Mouse (Mus musculus) liver, postnatal 0 days (tissue): Measurements from ENCODE around the gene Panx3. TPM values are rescaled to one million over a fixed set of nuclear protein-coding genes. Genes with fewer than 3 reads are reported as not detected.

Source experiments
- ATAC-seq: fragments of 200-750 bp; cut with Nextera tagmentation; 2 replicates; pipeline ENCODE4 v1.8.0; 2017; ENCODE audit warnings: mild to moderate bottlenecking, moderate library complexity
- DNase-seq: peaks from one replicate; pipeline ENCODE4 v3.0.0-alpha.2; 2016
- H3K27ac ChIP-seq: fragments of 300-500 bp; sonication (generic); 2 replicates; pipeline ENCODE4 v1.5.1; 2014; ENCODE audit warnings: antibody characterized with exemption, moderate library complexity, mild to moderate bottlenecking, low read depth
- H3K27me3 ChIP-seq: fragments of 300-500 bp; sonication (generic); 2 replicates; pipeline ENCODE4 v1.6.1; 2014; ENCODE audit warnings: low read length, control low read depth, mixed read lengths; ENCODE audit not compliant: insufficient read depth
- H3K36me3 ChIP-seq: fragments of 300-500 bp; sonication (generic); replicated peaks from 2 replicates; pipeline ENCODE4 v1.6.1; 2014; ENCODE audit warnings: mild to moderate bottlenecking, control low read depth, low read length, moderate library complexity, mixed read lengths; ENCODE audit not compliant: insufficient read depth
- H3K4me1 ChIP-seq: fragments of 300-500 bp; sonication (generic); 2 replicates; pipeline ENCODE4 v1.6.1; 2014; ENCODE audit warnings: antibody characterized with exemption, mild to moderate bottlenecking, control low read depth; ENCODE audit not compliant: insufficient read depth
- H3K4me2 ChIP-seq: fragments of 300-500 bp; sonication (generic); 2 replicates; pipeline ENCODE4 v1.6.1; 2014; ENCODE audit warnings: low read depth, mild to moderate bottlenecking, low read length, moderate library complexity, mixed read lengths
- H3K4me3 ChIP-seq: fragments of 300-500 bp; sonication (generic); 2 replicates; pipeline ENCODE4 v1.5.1; 2014; ENCODE audit warnings: low read depth, low read length
- H3K9ac ChIP-seq: fragments of 300-500 bp; sonication (generic); replicated peaks from 2 replicates; pipeline ENCODE4 v1.6.1; 2014; ENCODE audit warnings: mild to moderate bottlenecking, moderate library complexity
- H3K9me3 ChIP-seq: fragments of 300-500 bp; sonication (generic); 2 replicates; pipeline ENCODE4 v1.6.1; 2016; ENCODE audit warnings: mild to moderate bottlenecking, control low read depth, low read length, mixed read lengths
- CTCF ChIP-seq: sonication (generic); IDR thresholded peaks from 2 replicates; pipeline ENCODE4 v1.5.1; 2016; ENCODE audit warnings: antibody characterized with exemption, low read depth
- EP300 ChIP-seq: IDR thresholded peaks from 2 replicates; pipeline ENCODE4 v1.6.1; 2016; ENCODE audit warnings: antibody characterized with exemption, low read depth, mild to moderate bottlenecking
- WGBS: fragments of 180-500 bp; shearing (Covaris S2); extraction: QIAGEN DNeasy Blood & Tissue Kit; methylation state at CpG from one replicate; pipeline ENCODE4 v1.1.7; 2014; ENCODE audit not compliant: insufficient replicate concordance; 5-methylcytosine and 5-hydroxymethylcytosine counted together
- polyA plus RNA-seq: library from polyadenylated mRNA; unstranded; fragments of >200 nt; fragmentation: Nextera tagmentation; extraction: Ambion mirVana; gene quantifications from 2 replicates; pipeline ENCODE4 v1.2.1, GENCODE M21; 2015

Gene Panx3
- polyA plus RNA-seq, 1 experiment from 2014 or later = not detected

GRCm38 (mm10) chr9:37638721-37639120 lies 30.3 kb downstream of the Panx3 start:
- H3K9ac ChIP-seq = no peak overlapping the region
- WGBS = 74% methylated on average over 3 of the region's 3 CpGs

DNA sequence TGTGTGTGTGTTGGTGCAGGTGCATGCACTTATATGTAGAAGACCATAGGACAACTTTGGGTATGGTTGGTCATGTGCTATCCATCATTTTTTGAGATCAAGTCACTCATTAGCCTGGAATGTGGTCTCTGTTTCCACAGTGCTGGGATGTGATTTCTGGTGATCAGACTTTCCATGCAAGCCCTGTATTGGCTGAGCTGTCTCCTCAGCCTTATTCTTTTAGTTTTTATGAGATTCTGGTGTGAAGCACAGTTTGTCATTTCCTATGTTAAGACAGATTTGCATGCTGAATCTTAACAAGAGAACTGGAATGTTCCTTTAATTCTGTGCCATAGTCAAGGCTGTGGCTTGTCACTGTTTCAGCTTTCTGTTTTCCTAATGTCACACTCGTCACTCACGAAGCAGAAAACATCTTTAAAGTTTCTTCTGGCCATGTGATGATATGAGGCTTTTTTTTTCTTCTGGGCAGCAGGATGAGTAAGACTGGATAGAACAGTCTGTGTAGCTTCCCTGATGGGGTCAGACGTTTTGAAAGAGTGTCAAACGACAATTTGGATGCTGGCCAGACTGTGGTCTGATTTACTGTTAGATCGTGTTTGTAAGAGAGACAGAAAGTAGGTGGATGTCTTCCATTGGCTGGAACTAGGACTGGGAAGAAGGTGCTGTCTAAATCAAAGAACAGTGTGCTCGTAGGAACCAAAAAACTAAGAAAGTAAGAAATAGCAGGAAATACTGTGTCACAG lies 32.1 kb downstream of the Panx3 start:
- H3K9ac ChIP-seq = no peak overlapping the region
- H3K27ac ChIP-seq = no peak overlapping the region
- DNase-seq = no peak
- H3K4me2 ChIP-seq = no peak overlapping the region
- H3K4me3 ChIP-seq = no peak overlapping the region
- H3K27me3 ChIP-seq = no peaks in the 10 kb centered on the region
- no peak for ATAC-seq
- TF ChIP-seq EP300 (no peak), CTCF (no peak)
- H3K9me3 ChIP-seq = no peaks in the 10 kb centered on the region
- no peaks in the 10 kb centered on the region for H3K4me1 ChIP-seq
- H3K36me3 ChIP-seq = no peaks in the 10 kb centered on the region
- 55% methylated on average over 6 of the region's 6 CpGs for WGBS

More at GRCm38 (mm10) chr9:37638721-37639120, 30.3 kb downstream of the Panx3 start:
- DNase-seq (no peak), ATAC-seq (no peak)
- Histone ChIP-seq H3K4me3 (no peak overlapping the region), H3K4me2 (no peak overlapping the region), H3K36me3 (0 out of 2 replicates have a peak, but pooled peaks cover 2% of the 10 kb centered on the region), H3K27ac (no peak overlapping the region), H3K4me1 (no peaks in the 10 kb centered on the region), H3K27me3 (no peaks in the 10 kb centered on the region), H3K9me3 (no peaks in the 10 kb centered on the region)
- TF ChIP-seq CTCF (no peak), EP300 (no peak)

GRCm38 (mm10) chr9:37636335-37636734 lies 32.7 kb downstream of the Panx3 start:
- peak; percentile 56 for DNase-seq
- no peak overlapping the region for H3K4me3 ChIP-seq
- H3K27me3 ChIP-seq = no peaks in the 10 kb centered on the region
- H3K36me3 ChIP-seq = no peaks in the 10 kb centered on the region
- H3K9ac ChIP-seq = no peak overlapping the region
- TF ChIP-seq EP300 (no peak), CTCF (peak; percentile 80)
- H3K4me2 ChIP-seq = no peak overlapping the region
- no peak for ATAC-seq
- H3K27ac ChIP-seq = no peak overlapping the region
- H3K4me1 ChIP-seq = no peaks in the 10 kb centered on the region
- H3K9me3 ChIP-seq = no peaks in the 10 kb centered on the region
- WGBS = 17% methylated on average over 7 of the region's 7 CpGs

DNA sequence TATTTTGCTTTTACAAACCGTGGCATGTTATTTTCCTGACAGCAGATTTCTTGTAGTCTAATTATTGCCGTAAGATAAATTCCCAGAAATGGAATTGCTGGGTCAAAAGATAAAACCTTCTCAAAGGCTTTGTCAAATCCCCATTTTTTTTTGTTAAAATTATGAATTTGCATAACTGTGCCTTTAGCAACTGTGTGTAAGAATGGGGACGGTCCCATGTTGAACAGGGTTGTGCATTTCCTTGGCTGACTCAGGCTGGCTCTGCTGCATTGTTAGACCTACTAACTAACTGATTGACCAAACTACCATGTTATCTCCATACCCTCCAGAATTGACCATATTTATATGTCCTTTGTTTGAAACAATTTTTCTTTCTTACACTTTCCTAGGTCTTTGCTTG lies 34.8 kb downstream of the Panx3 start:
- 85% methylated on average over 3 of the region's 3 CpGs for WGBS
- no peak for ATAC-seq
- Histone ChIP-seq H3K4me2 (no peak overlapping the region), H3K4me3 (no peak overlapping the region), H3K9ac (no peak overlapping the region), H3K27ac (no peak overlapping the region), H3K9me3 (no peaks in the 10 kb centered on the region), H3K36me3 (no peaks in the 10 kb centered on the region), H3K4me1 (no peaks in the 10 kb centered on the region), H3K27me3 (no peaks in the 10 kb centered on the region)
- TF ChIP-seq CTCF (no peak), EP300 (no peak)
- no peak for DNase-seq

GRCm38 (mm10) chr9:37632305-37632704 lies 36.7 kb downstream of the Panx3 start:
- no peak for DNase-seq
- Histone ChIP-seq H3K4me2 (no peak overlapping the region), H3K9me3 (no peaks in the 10 kb centered on the region), H3K27ac (no peak overlapping the region), H3K4me1 (no peaks in the 10 kb centered on the region), H3K27me3 (no peaks in the 10 kb centered on the region), H3K9ac (no peak overlapping the region), H3K36me3 (no peaks in the 10 kb centered on the region), H3K4me3 (no peak overlapping the region)
- TF ChIP-seq CTCF (no peak), EP300 (no peak)
- 79% methylated on average over 2 of the region's 2 CpGs for WGBS
- ATAC-seq = no peak

DNA sequence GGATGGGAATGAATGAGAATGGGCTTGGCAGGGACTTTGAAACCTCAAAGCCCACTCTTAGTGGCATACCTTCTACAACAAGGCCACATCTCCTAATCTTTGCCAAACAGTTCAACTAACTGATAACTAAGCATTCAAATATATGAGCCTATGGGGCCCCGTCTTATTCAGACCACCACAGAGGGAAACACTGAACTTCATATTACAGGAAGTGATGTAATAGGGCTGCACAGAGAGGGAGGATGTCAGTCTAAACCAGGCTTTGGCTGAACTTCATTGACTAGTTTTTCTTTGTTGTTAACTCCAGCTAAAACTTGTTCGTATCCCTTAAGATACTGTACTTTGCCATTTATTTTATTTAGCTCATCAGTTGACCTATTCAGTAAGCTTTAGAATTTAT lies 39.1 kb downstream of the Panx3 start:
- DNase-seq (no peak), ATAC-seq (no peak)
- Histone ChIP-seq H3K4me1 (no peaks in the 10 kb centered on the region), H3K9me3 (no peaks in the 10 kb centered on the region), H3K4me2 (no peak overlapping the region), H3K9ac (no peak overlapping the region), H3K36me3 (no peaks in the 10 kb centered on the region), H3K27me3 (no peaks in the 10 kb centered on the region), H3K4me3 (no peak overlapping the region), H3K27ac (no peak overlapping the region)
- TF ChIP-seq CTCF = no peak
- TF ChIP-seq EP300 = no peak
- WGBS = 65% methylated on average over 2 of the region's 2 CpGs
